Mouse (Mus musculus) right cerebral cortex, postnatal 36 days (tissue): ENCODE results near the gene Sp2.

Source experiments
- DNase-seq, 2 experiments: peaks; one replicate each; pipeline ENCODE4 v3.0.0; 2022; ENCODE audit warnings: low spot score in 2 of 2, mixed read lengths in 1 of 2

The Sp2 gene

DNA sequence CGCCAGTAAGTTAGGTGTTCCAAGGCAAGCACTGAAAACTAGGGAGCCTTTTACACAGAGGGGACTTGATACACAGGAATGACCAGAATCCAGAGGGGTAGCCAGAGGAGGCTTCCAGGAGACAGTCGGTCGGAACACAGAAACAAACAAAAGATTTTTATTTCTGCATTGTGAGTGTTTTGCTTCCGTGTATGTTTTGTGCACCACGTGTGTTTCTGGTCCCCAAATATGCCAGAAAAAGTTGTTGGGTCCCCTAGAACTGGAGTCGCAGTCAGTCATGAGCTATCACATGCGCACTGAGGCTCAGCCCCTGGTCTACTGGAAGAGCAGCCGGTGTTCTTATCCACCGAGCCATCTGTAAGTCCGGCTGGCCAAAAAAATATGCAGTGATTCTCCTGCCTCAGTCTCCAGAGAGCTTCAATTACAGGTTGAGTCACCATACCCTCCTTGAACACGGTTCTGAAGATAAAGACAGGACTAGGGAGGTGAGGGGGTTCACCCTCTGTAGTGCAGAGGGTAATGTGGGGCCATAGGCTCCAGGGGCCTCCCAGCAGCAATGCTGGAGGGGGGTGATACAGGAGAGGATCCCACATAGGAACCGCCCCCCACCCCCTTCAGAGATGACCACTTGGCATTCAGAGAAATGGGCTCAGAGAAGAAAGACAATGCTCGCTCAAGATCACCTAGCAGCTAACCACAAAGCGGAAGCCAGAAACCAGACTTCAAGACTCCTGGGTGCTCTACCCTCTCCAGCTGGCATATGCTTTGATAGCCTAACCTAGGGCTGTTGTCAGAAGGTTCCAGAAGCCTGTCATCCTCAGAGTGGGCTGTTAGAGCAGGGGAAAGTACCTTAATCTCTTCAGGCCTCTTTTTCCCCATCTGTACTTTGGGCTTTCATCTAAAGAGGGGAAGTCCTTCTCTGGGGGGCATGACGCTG, 13.3 kb upstream of the Sp2 start:
- no peak for DNase-seq

DNA sequence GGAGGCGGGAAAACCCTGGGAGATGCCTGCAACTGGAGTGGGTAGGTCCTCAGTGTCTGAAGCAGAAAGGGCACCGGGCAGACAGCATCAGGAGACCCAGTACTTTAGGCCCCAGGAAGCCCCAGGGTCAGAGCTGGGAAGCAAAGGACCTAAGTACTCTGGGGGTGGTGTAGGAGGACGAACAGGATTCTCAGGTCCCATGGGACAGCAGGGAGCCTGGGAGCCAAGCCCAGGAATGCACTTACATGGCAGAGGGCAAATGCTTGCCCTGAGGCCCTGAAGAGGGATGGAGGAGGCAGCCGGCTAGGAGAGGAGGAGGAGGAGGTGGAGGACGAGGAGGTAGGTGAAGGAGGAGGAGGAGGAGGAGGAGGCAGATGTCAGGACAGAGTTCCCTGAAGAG, 12.3 kb upstream of the Sp2 start:
- DNase-seq = no peak

DNA sequence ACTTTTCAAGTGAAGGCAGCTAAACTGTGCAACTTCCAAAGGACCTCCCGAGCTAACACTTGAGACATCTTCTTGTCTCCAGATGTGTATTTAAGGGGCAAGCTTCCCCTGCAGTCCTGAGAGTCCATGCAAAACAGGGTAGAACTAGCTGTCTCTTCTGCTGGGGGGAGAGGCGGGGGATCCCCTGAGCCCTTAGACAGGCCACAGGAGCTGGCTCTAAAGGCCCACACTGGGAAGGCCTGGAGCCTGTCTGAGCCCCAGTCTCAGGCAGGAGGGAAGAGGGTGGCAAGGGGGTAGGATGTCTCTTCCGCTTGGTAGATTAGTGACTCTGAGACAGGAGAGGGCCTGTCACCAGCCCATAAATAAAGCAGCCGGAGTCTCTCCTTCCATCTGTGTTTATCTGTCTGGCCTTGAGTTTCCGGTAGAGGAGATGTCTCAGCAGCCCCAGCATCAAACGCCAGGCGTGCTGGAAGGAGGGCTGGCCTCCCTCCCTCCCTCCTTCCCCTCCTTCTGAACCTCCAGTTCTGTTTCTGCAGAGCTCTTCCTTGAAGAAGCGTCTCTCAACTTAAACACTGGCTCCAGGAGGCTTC, 10.1 kb upstream of the Sp2 start:
- DNase-seq = no peak

DNA sequence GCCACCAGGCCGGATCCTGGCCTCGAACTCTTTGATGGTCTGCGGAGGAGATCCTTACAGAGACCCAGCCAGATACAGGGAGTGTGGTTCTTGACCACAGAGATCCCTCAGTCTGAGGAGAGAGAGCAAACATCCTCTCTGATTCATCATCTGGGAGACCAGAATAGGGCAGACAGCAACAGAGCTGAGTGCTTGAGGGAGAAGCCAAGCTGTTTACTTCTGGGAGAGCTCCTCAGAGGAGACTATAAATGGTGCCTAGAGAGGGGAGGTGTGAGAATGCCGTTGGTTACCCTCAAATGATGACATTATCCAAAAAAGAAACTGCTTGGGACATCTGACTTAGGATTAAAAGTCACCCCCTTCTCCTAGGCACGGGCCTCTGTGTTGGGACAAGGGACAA, 8.7 kb upstream of the Sp2 start:
- no peak for DNase-seq

DNA sequence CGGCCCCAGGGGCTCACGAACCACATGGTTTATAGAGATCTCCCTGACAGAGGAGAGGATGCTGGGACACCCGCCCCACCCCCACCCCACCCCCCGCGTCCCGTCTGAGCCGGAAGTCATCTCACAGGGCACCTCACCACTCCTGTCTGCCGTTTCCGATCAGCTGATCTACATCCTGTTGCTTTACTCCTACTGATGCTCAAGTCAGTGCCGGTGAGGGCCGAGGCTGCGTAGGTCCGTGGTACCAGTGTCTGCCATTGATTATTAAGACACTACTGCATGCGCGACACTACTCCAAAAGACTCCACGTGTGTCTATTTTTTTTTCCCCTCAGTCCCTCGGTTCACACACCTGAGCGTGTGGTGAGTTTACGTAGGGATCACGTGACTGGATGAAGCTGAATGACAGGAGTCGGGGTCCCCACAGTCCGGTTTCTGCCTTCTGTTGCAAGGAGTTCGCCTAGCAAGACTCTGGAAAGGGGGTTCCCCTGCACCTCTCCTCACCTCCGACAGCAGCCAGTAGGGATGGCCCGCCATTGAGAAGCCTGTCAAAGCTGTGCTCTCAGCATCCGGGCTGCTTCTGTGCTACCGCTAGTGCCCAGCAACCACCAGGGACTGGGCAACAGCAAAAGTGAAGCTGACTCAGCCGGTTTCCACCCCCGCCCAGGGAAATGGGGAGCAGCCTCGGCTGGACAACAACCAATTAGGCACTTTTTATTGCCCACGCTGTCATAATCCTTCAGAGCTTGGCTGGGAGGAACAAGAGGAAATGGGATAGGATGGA, 5.3 kb upstream of the Sp2 start:
- DNase-seq = peak in 1 of 2 experiments; percentile 43

DNA sequence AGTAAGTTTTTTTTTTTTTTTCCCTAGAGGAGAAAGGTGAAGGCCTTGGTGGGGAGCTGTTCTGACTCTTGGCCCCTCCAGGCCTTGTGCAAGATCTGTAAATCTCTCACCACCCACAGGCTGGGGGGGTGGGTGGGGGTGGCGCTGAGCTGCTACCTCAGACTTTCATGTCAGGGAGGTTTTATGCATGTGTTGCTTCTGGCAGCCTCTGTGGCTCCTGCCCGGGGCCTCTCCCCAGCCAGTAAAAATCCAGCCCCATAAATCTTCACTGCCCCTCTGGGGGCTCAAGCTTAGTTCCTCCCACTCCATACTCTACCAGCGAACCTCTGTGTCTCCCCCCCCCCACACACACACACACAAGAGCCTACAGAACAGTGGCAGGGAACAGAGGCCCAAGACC, 3.7 kb upstream of the Sp2 start:
- DNase-seq = no peak

DNA sequence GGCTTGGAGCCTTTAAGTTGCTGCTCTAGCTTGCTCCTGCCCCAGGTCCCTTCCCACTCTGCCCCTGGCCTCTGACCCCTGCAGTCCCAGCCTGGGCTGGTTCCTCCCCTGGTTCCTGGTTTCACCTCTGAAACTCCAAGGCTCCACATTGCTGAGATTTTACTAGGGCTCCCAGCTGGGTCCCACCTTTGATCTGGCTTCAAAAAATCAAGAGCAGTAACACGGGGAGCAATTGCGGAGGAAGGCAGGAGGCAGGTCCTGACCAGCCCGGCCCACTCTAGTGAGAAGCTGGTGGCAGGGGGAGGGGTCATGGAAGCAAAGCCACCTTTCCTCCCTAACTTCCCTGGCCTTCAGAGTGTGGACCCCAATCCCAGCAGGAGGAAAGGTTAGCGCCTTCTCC, 2.1 kb upstream of the Sp2 start:
- no peak for DNase-seq

DNA sequence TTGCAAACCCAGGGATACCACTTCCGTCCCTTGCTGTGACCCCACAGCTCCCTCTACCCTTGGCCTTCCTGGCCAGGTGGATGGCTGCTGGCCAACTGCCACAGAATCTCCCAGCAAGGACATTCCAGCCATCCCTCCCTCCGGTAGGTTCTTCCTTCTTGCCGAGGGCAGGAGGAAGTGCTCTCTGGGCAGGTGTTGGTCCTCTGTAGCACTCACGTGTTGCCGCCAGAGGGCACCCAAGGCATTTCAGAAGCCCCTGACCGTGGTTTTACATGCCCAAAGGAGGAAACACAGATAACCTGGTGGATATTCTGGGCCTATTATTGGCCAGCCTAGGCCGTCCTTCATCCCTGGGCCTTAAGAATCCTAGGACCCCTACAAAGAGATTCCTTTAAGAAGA, 404 bp downstream of the Sp2 start:
- DNase-seq = peak; percentile 62 to 66

DNA sequence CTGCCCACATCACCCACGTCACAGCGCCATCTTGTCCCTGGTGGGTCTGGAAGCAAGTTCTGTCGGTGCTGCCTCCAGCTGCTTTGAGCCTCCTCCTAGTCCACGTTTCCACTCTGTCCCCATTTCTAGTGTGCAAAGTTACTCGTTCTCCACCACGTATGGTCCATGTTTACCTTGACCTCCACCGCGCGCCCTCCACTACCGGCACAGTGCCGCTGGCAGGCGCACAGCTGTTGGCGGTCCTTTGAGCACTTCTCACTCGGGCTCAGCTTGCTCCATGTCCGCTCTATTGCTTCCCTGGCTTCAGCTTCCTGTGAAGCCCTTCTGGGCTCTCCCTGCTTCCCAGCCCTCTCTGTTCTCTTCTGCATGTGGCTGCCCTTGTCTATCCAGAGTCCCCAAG, 1.3 kb downstream of the Sp2 start:
- no peak for DNase-seq

DNA sequence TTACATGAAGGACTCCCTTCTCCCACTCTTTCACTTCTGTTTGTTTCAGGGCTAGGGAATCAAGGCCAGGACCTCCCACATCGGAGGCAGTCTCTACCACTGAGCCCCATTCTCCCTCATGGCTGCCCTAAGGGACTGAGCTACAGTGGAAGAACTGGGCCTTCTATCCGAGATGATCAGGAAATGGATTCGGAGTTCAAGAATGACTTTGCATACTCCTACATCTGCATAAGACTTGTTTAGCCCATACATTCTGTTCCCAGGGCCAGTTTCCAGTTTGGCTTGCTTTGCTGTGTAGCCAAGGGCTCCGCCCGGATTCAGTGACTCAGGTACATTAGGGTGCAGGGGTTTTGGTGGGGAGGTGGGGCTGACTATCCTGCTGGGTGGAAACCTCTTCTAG, 2.7 kb downstream of the Sp2 start:
- no peak for DNase-seq

DNA sequence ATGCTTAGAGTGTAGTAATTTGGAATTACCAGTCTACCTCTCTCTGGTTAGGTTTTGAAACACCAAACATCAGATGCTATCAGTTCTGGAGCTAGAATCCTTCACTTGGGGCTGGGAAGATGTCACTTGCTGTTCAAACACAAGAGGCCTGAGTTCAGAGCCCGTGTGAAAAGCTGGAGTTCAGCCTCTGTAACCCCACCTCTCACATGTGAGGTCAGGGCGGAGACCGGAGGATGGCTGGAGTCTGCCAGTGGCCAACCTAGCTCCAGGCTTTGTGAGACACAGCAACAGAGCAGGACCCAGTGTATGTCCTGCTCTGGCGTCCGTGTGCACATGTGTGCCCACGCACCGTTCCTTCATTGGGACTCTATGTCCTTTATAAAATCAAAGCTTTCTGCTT, 3.4 kb downstream of the Sp2 start:
- no peak for DNase-seq

DNA sequence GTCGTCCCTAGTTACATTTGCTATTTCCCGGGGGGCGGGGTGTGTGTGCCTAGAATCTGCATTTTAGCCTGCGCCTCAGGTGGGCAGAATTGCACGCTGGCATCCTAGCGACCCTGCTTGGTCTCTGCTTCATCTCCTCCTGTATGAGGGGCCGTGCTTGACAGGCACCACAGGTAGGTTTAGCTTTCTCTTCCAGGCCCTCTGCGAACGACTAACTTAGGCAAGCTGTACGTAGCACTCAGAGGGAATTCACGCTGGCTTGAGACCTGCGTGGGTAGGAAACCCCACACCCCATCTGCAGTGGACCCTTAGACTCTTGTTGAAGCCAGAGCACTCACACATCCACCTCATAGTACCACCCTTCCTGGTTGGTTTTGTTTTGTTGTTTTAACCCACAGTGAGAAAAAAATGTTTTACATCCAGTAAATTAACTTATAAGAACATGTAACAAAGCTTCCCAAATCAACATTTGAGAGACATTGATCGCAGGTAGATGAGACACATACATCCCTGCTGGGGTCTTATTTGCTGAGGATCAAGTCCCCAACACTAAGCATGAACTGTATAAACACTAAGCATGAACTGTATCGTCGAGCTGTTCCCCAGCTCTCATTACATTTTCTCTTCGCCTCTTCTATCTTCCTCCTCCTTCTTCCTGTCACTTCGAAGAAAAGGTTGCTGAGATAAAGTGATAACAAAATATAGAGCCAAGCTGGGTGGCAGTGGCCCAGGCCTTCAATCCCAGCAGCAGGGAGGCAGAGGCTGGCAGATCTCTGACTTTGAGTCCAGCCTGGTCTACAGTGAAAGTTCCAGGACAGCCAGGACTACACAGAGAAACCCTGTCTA, 4.1 kb downstream of the Sp2 start:
- no peak for DNase-seq

DNA sequence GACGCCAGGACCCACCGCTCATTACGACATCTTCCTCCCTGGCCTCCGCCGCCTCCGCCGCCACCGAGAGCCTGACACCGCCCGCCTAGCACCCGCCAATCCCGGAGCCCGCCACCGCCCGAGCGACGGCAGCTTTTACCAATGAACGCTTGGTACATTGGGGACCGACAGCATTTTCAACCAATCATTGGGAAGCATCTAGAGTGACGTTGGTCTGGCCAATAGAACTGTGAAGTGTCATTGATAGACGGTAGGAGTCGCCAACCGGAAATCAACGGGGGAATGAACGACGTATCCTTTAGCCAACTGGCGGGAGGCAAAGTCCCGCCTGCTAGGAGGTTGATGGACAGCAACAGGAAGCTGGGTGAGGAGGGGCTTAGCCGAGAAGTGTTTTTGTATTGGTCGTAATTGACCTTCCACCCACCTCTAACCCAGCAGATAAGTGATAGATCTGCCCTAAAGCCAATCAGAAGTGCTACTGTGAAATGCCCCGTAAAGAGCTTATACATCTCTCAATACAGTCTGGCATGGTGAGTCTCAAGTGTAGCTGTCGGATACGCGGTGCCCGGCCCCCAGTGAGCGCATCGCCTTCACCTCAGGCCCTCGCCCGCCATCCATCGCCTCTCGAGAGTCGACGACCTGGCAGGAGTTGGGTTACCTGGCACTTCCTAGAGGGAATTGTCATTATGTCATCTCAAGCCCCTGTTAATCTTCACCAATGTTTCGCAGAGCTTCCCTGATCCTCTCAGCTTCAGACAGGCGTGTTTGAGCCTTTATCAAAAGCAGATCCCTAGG, 5.0 kb downstream of the Sp2 start:
- DNase-seq = peak; percentile 99 to 100

DNA sequence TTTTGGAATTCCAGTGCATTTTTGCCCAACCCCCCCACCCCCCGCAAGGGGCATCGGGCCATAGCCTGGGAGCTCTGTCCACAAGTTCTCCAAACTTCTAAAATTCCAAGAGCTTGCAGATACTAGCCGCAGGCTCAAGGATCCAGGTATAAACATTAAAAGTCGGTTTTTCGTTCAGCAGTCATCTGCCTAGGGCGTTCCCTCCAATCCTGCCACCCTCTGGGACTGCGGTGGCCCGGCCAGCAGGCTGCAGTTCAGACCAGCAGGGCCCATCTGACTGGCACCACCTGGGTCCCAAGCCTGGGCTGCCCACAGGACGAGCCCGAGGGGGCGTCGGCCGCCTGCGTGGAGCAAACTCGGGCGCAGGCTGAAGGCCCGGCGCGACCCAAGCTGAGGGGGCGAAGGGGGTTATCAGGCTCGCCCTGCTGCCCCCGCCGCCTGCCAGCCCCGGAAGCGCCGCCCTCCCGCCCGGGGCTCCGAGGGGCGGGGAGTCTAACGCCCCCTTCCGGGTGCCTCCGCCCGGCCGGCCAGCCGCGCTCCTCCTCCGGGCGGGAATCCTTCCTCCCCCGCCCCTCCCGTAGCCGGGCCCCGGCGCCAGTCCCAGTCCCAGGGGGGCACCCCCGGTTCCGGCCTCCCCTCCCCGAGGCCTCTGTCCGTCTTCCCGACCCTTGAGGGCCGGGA, 5.7 kb downstream of the Sp2 start:
- no peak for DNase-seq

DNA sequence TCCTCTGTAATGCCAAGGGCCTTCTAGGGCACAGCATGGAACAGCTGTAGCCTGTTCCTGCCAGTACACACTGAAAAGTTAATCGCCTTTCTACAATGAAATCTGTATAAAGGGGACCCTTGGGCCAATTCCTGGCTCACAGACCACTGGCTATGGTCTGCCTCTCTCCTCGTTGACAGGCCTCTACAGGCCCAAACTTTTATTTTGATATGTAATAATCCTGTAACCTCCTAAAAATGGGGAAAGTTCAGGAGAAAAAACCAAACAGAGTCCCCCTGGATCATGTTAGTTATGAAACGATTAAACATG, 6.4 kb downstream of the Sp2 start:
- no peak for DNase-seq

DNA sequence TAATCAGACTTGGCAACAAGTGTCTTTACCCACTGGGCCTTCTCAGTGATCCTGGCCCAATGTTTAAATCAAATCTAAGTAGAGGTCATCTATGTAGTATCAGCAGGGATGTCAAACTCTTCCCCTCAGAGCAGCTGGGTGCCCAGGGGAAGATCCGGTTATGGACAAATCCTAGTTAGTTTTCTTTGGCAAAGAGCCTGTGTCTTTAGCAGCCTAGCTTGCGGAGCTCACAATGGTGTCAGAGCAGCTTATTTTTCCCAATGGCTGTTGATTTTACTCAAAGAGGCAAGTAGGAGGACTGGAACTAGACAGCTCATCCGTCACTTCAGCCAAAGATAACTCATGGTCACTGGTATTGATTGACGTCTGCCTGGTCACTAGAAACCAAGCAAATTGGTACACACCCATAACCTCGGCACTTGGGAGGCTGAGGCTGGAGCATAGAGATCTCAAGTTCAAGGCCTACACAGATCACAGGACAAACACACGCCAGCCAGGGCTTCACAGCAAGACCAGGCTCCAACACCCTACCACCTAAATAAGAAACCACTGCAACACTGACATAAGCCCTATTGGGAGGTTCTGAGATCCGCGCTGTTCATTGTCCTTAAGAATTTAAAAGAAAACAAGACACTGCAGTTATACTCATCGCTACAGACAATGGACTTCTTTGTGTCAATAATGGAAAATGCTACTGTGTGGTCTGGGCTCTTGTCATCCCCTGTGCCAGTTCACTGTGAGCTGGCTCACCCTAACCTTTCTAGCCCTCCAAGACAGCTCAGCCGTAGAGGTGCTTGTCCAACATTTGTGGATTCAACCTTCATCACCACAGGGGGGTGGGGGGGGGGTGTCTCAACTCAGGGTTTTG, 7.0 kb downstream of the Sp2 start:
- DNase-seq = no peak

DNA sequence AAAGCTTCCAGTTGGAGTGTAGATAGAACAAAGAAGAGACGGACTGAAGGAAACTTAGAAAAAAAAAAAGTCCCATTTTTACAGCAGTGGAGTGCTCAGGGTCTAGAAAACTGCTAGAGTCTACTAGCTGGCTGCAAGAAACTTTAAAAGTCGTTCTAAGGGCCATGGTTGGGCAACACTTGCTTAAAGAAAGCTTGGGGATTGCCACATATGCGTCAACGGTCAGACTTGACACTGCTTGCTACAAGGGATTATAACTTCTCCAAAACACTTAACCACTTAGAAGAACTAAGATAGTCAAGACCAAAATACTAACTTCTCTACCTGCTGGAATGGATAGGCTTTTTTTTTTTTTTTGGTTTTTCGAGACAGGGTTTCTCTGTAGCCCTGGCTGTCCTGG, 7.9 kb downstream of the Sp2 start:
- no peak for DNase-seq

DNA sequence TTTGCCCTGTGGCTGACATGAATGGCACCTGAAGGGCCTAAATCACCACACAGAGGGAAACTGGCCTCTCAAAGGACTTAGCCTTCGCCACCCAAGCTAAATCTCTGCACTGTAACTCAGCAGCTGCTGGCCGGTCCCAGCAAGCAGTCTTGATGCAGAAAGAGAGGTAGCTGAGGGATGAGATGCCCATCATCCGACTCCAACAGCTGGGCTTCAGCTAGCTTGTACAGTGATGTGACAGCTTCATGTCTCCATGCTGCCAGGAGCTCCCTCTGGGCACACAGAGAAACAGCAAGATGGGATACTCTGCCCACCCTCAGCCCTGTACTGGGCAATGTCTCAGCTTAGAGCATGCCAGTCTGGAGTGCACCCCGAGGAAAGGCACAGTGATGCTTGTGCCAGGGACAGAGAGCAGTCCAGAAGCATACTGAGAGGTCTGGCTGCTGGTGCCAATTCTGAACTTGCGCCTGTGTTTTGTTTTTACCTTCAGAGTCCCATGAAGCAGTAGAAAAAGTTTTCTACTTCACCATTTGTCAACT, 9.3 kb downstream of the Sp2 start:
- no peak for DNase-seq

DNA sequence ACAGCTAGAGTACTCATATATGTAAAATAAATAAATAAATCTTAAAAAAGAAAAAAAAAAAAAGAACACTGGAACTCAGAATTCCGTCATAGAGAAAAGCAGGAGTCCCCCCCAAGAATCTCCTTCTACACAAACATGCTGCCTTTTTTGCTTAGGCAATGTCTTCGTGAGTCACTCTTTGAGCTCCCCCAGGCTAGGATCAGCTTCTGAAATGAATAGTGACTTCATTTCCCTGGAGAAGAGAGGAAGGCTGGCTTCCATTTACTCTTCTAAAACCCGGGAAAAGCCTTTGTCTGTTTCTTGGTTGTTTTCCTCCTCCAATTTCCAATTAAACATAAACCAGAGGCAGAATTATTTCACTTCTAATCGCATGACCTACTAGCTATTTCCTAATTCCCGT, 9.9 kb downstream of the Sp2 start:
- no peak for DNase-seq
